Comparison of ENCODE assay signal across 24 mouse cellular contexts in the genomic region with DNA sequence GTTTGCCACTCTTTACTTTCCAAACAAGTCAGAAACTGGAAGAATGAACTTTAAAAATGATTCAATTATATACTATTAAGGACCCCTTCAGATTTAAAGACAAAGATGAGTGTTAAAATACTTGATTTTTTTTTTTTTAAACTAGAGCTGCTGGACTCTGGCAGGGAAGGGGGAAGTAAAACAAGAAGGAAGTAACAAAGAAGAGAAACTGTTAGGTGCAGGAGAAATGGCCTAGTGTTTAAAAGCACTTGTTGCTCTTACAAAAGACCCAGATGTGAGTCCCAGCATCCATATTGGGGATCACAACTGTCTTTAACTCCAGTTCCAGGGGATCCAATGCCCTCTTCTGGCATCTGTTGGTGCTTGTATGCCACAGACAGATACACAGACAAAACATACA. TPM values are rescaled to one million over a fixed set of nuclear protein-coding genes. Genes with fewer than 3 reads are reported as not detected.
DNase-seq lines count a peak whose midpoint lies in the region; ATAC-seq and TF ChIP-seq lines count a peak whose summit lies in the region.
"Had no signal": no experiment of that assay in that cellular context is flagged by ENCODE, and none has a peak within 500 bp of the region (broad histone marks: within the 10 kb centered on the region; RNA-seq: fewer than 3 reads in every experiment).

No protein-coding gene starts in this region.

- no peak for TF ChIP-seq RAD21 in MEL (IDR thresholded peaks at IDR 0.05; ENCODE audit: low read depth, low read length)

- no peak overlapping the region for H3K4me2 ChIP-seq in heart, embryonic 11.5 days
- H3K4me2 ChIP-seq: embryonic facial prominence, embryonic 15.5 days; forebrain, embryonic 15.5 days; hindbrain, embryonic 13.5 days had no signal

- H3K27ac ChIP-seq in gastrocnemius, adult 2 months = peak overlapping the region; percentile 32; the same call in 1 of the 2 replicates
- H3K27ac ChIP-seq in MEL (ENCODE audit: control insufficient read depth, low read depth, low read length) = no peak overlapping the region
- H3K27ac ChIP-seq in heart, embryonic 11.5 days (ENCODE audit: low read depth, low read length) = no peak overlapping the region
- H3K27ac ChIP-seq: embryonic facial prominence, embryonic 15.5 days; forebrain, embryonic 10.5 days; forebrain, embryonic 15.5 days; hindbrain, embryonic 13.5 days; hindbrain, postnatal 0 days had no signal

- peaks cover 24% of the 10 kb centered on the region for H3K79me2 ChIP-seq in MEL (ENCODE audit: control insufficient read depth, insufficient read depth, low read length, poor library complexity)

- peaks cover 14 to 31% of the 10 kb centered on the region in 2 experiments for H3K36me3 ChIP-seq in MEL (ENCODE audit: control insufficient read depth in 1 of 2, insufficient read depth in 2 of 2, low read length in 2 of 2)
- 0 out of 2 replicates have a peak, but pooled peaks cover 2% of the 10 kb centered on the region for H3K36me3 ChIP-seq in splenic B cell, adult 2 months (ENCODE audit: control insufficient read depth, insufficient read depth, low read length, poor library complexity, severe bottlenecking)
- 0 out of 2 replicates have a peak, but pooled peaks cover 2% of the 10 kb centered on the region for H3K36me3 ChIP-seq in heart, embryonic 11.5 days (ENCODE audit: control insufficient read depth, insufficient read depth, low read length)

- H3K4me1 ChIP-seq in MEL (ENCODE audit: control insufficient read depth in 1 of 2, insufficient read depth in 2 of 2, low read length in 2 of 2) = peaks cover 18 to 32% of the 10 kb centered on the region in 2 experiments
- H3K4me1 ChIP-seq in heart, embryonic 11.5 days (ENCODE audit: control insufficient read depth, insufficient read depth, low read length) = no peaks in the 10 kb centered on the region
- H3K4me1 ChIP-seq: embryonic facial prominence, embryonic 15.5 days; forebrain, embryonic 15.5 days had no signal

- no peak for TF ChIP-seq EP300 in MEL (IDR thresholded peaks at IDR 0.05; ENCODE audit: low read depth in 1 of 2, low read length in 2 of 2)

- intact Hi-C loops in gastrocnemius, adult 2 months (cut with DNase I) = loop anchor here (2.0 kb wide), 1 partner anchor 25 kb away; no protein-coding TSS in a partner anchor

- no peaks in the 10 kb centered on the region for H3K27me3 ChIP-seq in MEL (ENCODE audit: control insufficient read depth in 1 of 2, insufficient read depth in 2 of 2, low read length in 2 of 2)
- H3K27me3 ChIP-seq in splenic B cell, adult 2 months (ENCODE audit: control insufficient read depth, insufficient read depth, low read length, poor library complexity, severe bottlenecking) = no peaks in the 10 kb centered on the region
- no peaks in the 10 kb centered on the region for H3K27me3 ChIP-seq in heart, embryonic 11.5 days (ENCODE audit: control insufficient read depth, insufficient read depth, low read length)
- H3K27me3 ChIP-seq: embryonic facial prominence, embryonic 15.5 days; forebrain, embryonic 15.5 days; hindbrain, embryonic 13.5 days; Patski had no signal

- TF ChIP-seq CTCF in gastrocnemius, adult 2 months (IDR thresholded peaks at IDR 0.05) = no peak
- TF ChIP-seq CTCF in MEL (IDR thresholded peaks at IDR 0.05 in 2 of 3, conservative IDR thresholded peaks at IDR 0.05 in 1 of 3; ENCODE audit: control insufficient read depth in 1 of 3, insufficient read depth in 1 of 3, low read depth in 2 of 3, low read length in 3 of 3, poor library complexity in 1 of 3, severe bottlenecking in 1 of 3) = no peak

- no peak overlapping the region for H3K9ac ChIP-seq in MEL (ENCODE audit: control insufficient read depth, low read depth, low read length, poor library complexity, severe bottlenecking)
- H3K9ac ChIP-seq in heart, embryonic 11.5 days (ENCODE audit: low read depth, low read length) = no peak overlapping the region
- H3K9ac ChIP-seq: embryonic facial prominence, embryonic 15.5 days; forebrain, embryonic 15.5 days; hindbrain, embryonic 13.5 days had no signal

- no peaks in the 10 kb centered on the region for H3K9me3 ChIP-seq in MEL (replicated peaks; ENCODE audit: insufficient read depth, low read length)
- no peaks in the 10 kb centered on the region for H3K9me3 ChIP-seq in heart, embryonic 11.5 days (replicated peaks; ENCODE audit: control insufficient read depth, low read length)
- H3K9me3 ChIP-seq: embryonic facial prominence, embryonic 15.5 days; forebrain, embryonic 10.5 days; forebrain, embryonic 15.5 days; G1E; hindbrain, embryonic 13.5 days had no signal

- DNase-seq in gastrocnemius, adult 2 months = no peak
- DNase-seq in gastrocnemius, postnatal 25 days = no peak
- DNase-seq in MEL (ENCODE audit: low read depth, low spot score) = no peak
- peak; percentile 42 for DNase-seq in splenic B cell, adult 2 months (ENCODE audit: low read depth, low spot score)
- DNase-seq in frontal cortex, postnatal 14 days (ENCODE audit: low spot score in 2 of 2) = no peak
- no peak for DNase-seq in heart, adult 18-20 months
- DNase-seq: adrenal gland, adult 2 months; adrenal gland, postnatal 25 days; cerebellum, adult 2 months; cerebellum, postnatal 10 days; embryo, embryonic 11 days; gastrocnemius, postnatal 10 days; heart, postnatal 10 days; kidney, adult 11 months had no signal

- peak; percentile 77 for ATAC-seq in granulocyte monocyte progenitor cell, adult 5-6 weeks (replicated peaks; ENCODE audit: poor library complexity, severe bottlenecking)
- no peak for ATAC-seq in heart, embryonic 11.5 days (replicated peaks; ENCODE audit: insufficient number of reproducible peaks, low FRiP score, low TSS enrichment)
- ATAC-seq: forebrain, embryonic 15.5 days; hindbrain, postnatal 0 days; Patski had no signal

- no peak overlapping the region for H3K4me3 ChIP-seq in gastrocnemius, adult 2 months
- H3K4me3 ChIP-seq in MEL (ENCODE audit: control insufficient read depth in 1 of 2, insufficient read depth in 1 of 2, low read depth in 2 of 2, low read length in 2 of 2) = no peak overlapping the region
- H3K4me3 ChIP-seq in heart, embryonic 11.5 days (ENCODE audit: low read depth, low read length) = no peak overlapping the region
- H3K4me3 ChIP-seq: embryonic facial prominence, embryonic 15.5 days; erythroblast, embryonic 14.5 days; forebrain, embryonic 10.5 days; forebrain, embryonic 15.5 days; hindbrain, embryonic 13.5 days had no signal

- no peak for TF ChIP-seq POLR2A in MEL (IDR thresholded peaks at IDR 0.05; ENCODE audit: control insufficient read depth in 1 of 2, insufficient read depth in 1 of 2, low read depth in 1 of 2, low read length in 2 of 2, poor library complexity in 1 of 2)

TF ChIP-seq in MEL, 35 proteins besides CTCF, POLR2A, EP300 and RAD21:
- no peak for TF ChIP-seq HCFC1 (IDR thresholded peaks at IDR 0.05; ENCODE audit: low read depth, low read length)
- TF ChIP-seq ZNF384 (IDR thresholded peaks at IDR 0.05; ENCODE audit: low read depth, low read length) = peak; percentile 86

RNA-seq across cellular contexts. Expression of gene Kpna3, which starts 33.9 kb away (rescaled TPM):
- total RNA-seq in gastrocnemius, adult 2 months (2021) = 100 to 1,000 TPM; 111 to 118 TPM
- 10 to 100 TPM; 89.3 to 89.8 TPM for total RNA-seq in gastrocnemius, postnatal 25 days (2021)
- total RNA-seq in MEL (2012; rRNA removed) = 22.7 and 24.3 TPM in 2 replicates
- 100 to 1,000 TPM in 1 of 2 experiments, 10 to 100 TPM in 1; 51.3 to 309 TPM for polyA plus RNA-seq in MEL (2012; ENCODE audit: insufficient read depth in 1 of 2, insufficient read length in 2 of 2, low read depth in 1 of 2, low replicate concordance in 2 of 2, missing spikeins in 1 of 2)
- total RNA-seq in granulocyte monocyte progenitor cell, adult 5-6 weeks (2014; fragmentation: Nextera tagmentation) = 43.2 and 47.9 TPM in 2 replicates
- total RNA-seq in granulocyte monocyte progenitor cell, adult 5-6 weeks (2017) = 29.7 and 50.2 TPM in 2 replicates
- polyA plus RNA-seq in heart, embryonic 11.5 days (2014; fragmentation: Nextera tagmentation; extraction: Ambion mirVana) = 43.7 and 48.9 TPM in 2 replicates
- total RNA-seq in heart, adult 18-20 months (2021) = 10 to 100 TPM; 56.1 to 59.5 TPM

RNA-seq across cellular contexts. Expression of gene Ebpl, which starts 45.5 kb away (rescaled TPM):
- total RNA-seq in gastrocnemius, adult 2 months (2021) = 1 to 10 TPM; 1.1 to 1.2 TPM
- total RNA-seq in gastrocnemius, postnatal 25 days (2021) = 1 to 10 TPM in 1 of 2 experiments, under 1 TPM in 1; 0.84 to 1.4 TPM
- 1.0 and 1.2 TPM in 2 replicates for total RNA-seq in MEL (2012; rRNA removed)
- polyA plus RNA-seq in MEL (2012; ENCODE audit: insufficient read depth in 1 of 2, insufficient read length in 2 of 2, low read depth in 1 of 2, low replicate concordance in 2 of 2, missing spikeins in 1 of 2) = 10 to 100 TPM in 1 of 2 experiments, 1 to 10 TPM in 1; 3.4 to 14.3 TPM
- 3.4 and 4.8 TPM in 2 replicates for total RNA-seq in granulocyte monocyte progenitor cell, adult 5-6 weeks (2014; fragmentation: Nextera tagmentation)
- 2.2 and 2.8 TPM in 2 replicates for total RNA-seq in granulocyte monocyte progenitor cell, adult 5-6 weeks (2017)
- polyA plus RNA-seq in heart, embryonic 11.5 days (2014; fragmentation: Nextera tagmentation; extraction: Ambion mirVana) = 6.4 and 7.5 TPM in 2 replicates
- 1 to 10 TPM; 1.1 to 1.7 TPM for total RNA-seq in heart, adult 18-20 months (2021)
